Mouse (Mus musculus) lung, postnatal 0 days (tissue): ENCODE measurements around the gene Hoxd4. TPM values are rescaled to one million over a fixed set of nuclear protein-coding genes. Genes with fewer than 3 reads are reported as not detected.

Experiments
- ATAC-seq: fragments of 200-750 bp; cut with Nextera tagmentation; 2 replicates; pipeline ENCODE4 v1.8.0; 2017; ENCODE audit warnings: moderate library complexity
- DNase-seq: peaks from one replicate; pipeline ENCODE4 v3.0.0-alpha.2; 2016; ENCODE audit warnings: low spot score
- H3K27ac ChIP-seq: fragments of 300-500 bp; sonication (generic); 2 replicates; pipeline ENCODE4 v1.5.1; 2014; ENCODE audit warnings: antibody characterized with exemption, mild to moderate bottlenecking, low read length, mixed read lengths
- H3K27me3 ChIP-seq: fragments of 300-500 bp; sonication (generic); replicated peaks from 2 replicates; pipeline ENCODE4 v1.6.1; 2014; ENCODE audit warnings: low read length, mixed read lengths; ENCODE audit not compliant: insufficient read depth
- H3K36me3 ChIP-seq: fragments of 300-500 bp; sonication (generic); 2 replicates; pipeline ENCODE4 v1.6.1; 2014; ENCODE audit warnings: low read length, mixed read lengths; ENCODE audit not compliant: insufficient read depth
- H3K4me1 ChIP-seq: fragments of 300-500 bp; sonication (generic); 2 replicates; pipeline ENCODE4 v1.6.1; 2014; ENCODE audit warnings: antibody characterized with exemption, low read depth, low read length, mixed read lengths; ENCODE audit not compliant: insufficient read depth
- H3K4me2 ChIP-seq: fragments of 300-500 bp; sonication (generic); replicated peaks from 2 replicates; pipeline ENCODE4 v1.6.1; 2014; ENCODE audit warnings: low read depth, mild to moderate bottlenecking, low read length, moderate library complexity, mixed read lengths
- H3K4me3 ChIP-seq: fragments of 300-500 bp; sonication (generic); 2 replicates; pipeline ENCODE4 v1.5.1; 2014; ENCODE audit warnings: low read depth, low read length
- H3K9ac ChIP-seq: fragments of 300-500 bp; sonication (generic); replicated peaks from 2 replicates; pipeline ENCODE4 v1.6.1; 2014; ENCODE audit warnings: low read depth, mild to moderate bottlenecking
- H3K9me3 ChIP-seq: fragments of 300-500 bp; sonication (generic); 2 replicates; pipeline ENCODE4 v1.6.1; 2016; ENCODE audit warnings: low read length, mixed read lengths
- CTCF ChIP-seq: IDR thresholded peaks from 2 replicates; pipeline ENCODE4 v1.5.1; 2016; ENCODE audit warnings: antibody characterized with exemption, mild to moderate bottlenecking
- EP300 ChIP-seq: IDR thresholded peaks from 2 replicates; pipeline ENCODE4 v1.6.1; 2016; ENCODE audit warnings: antibody characterized with exemption, mild to moderate bottlenecking, control low read depth
- WGBS: fragments of 180-500 bp; shearing (Covaris S2); extraction: QIAGEN DNeasy Blood & Tissue Kit; methylation state at CpG from one replicate; pipeline ENCODE4 v1.1.7; 2014; 5-methylcytosine and 5-hydroxymethylcytosine counted together
- polyA plus RNA-seq: library from polyadenylated mRNA; unstranded; fragments of >200 nt; fragmentation: Nextera tagmentation; extraction: Ambion mirVana; gene quantifications from 2 replicates; pipeline ENCODE4 v1.2.1, GENCODE M21; 2015

Hoxd4 gene
- not detected in 2 replicates for polyA plus RNA-seq

DNA sequence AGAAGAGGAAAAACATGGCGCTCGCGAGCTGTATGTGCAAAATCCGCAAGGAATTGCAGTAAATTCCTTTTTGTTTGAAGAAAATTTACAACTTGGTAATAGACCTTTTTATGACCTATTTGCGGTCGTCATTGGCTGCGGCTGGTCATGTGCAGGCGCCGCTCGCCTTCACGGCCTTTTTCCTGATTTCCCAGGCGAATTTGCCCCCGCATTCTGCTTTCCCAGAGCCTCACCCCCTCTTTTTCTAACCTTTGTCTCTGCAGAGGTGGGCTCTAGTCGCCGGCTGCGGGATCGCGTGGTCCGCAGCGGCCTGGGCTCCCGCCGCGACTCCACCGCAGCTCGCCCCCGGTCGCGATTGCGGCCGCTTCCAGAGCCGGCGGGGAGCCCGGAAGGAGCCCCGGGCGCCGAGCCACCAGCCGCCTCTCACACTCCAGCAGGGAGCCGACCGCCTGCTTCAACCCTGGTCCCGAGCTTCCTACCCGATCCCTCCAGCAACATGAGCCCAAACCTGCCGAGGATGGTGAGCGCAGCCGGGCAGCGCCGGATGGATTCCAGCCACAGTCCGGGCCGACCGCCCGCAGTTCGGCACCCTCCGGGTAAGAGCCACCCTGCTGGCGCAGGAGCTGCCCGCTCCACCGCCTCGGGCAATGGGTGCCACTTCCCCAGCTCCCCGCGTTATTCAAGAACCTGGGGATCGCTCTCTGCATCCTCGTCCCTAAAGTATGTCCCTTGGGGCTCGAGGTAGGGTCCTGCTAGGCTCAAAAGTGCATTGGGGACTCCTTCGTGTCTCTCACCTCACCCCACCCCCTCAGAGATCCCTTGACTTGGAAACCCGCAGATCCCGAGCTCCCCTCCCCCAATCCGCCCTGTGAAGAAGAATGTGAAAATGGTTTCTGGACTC is at the start of gene Hoxd4, which contains the start of gene Hoxd3:
Gene Hoxd4 (plus strand): TSS at position 209 of the 901 bp plus-strand sequence.
Gene Hoxd3 (plus strand): TSS at position 207 of the 901 bp plus-strand sequence.
- H3K27ac ChIP-seq: no peak within 1 kb of the TSS
- 1% methylated on average over 61 of the region's 65 CpGs for WGBS
- H3K27me3 ChIP-seq: peaks cover 89% of the 10 kb centered on the region
- H3K9ac ChIP-seq: no peak within 1 kb of the TSS
- no peak for TF ChIP-seq EP300
- no peak for TF ChIP-seq CTCF
- no peak; the same call in 1 of the 2 replicates for ATAC-seq
- peak within 1 kb of the TSS; percentile 48 for H3K4me2 ChIP-seq
- DNase-seq: no peak
- no peaks in the 10 kb centered on the region for H3K9me3 ChIP-seq
- no peaks in the 10 kb centered on the region for H3K36me3 ChIP-seq
- H3K4me1 ChIP-seq: 0 out of 2 replicates have a peak, but pooled peaks cover 6% of the 10 kb centered on the region
- peak within 1 kb of the TSS; percentile 28 for H3K4me3 ChIP-seq

- ATAC-seq (no peak), DNase-seq (peak; percentile 58)
- Histone ChIP-seq H3K4me1 (no peaks in the 10 kb centered on the region; the same call in 1 of the 2 replicates), H3K27me3 (peaks cover 86% of the 10 kb centered on the region), H3K36me3 (no peaks in the 10 kb centered on the region), H3K9me3 (no peaks in the 10 kb centered on the region), H3K4me2 (no peak overlapping the region), H3K27ac (no peak overlapping the region), H3K4me3 (no peak overlapping the region), H3K9ac (no peak overlapping the region)
- TF ChIP-seq CTCF (peak; percentile 79), EP300 (no peak)
- WGBS: 4% methylated on average over 18 of the region's 18 CpGs
Measured at GRCm38 (mm10) chr2:74663291-74663925, 48.3 kb upstream of the Hoxd4 start.

- no peak overlapping the region for H3K4me2 ChIP-seq
- peaks cover 87% of the 10 kb centered on the region for H3K27me3 ChIP-seq
- no peak overlapping the region for H3K4me3 ChIP-seq
- H3K9me3 ChIP-seq: no peaks in the 10 kb centered on the region
- no peak overlapping the region for H3K27ac ChIP-seq
- DNase-seq (no peak), ATAC-seq (no peak)
- WGBS: 5% methylated on average over 7 of the region's 7 CpGs
- no peak overlapping the region for H3K9ac ChIP-seq
- no peaks in the 10 kb centered on the region; the same call in 1 of the 2 replicates for H3K4me1 ChIP-seq
- no peaks in the 10 kb centered on the region for H3K36me3 ChIP-seq
- TF ChIP-seq EP300 (no peak), CTCF (no peak)
Measured at GRCm38 (mm10) chr2:74666411-74666810, 45.3 kb upstream of the Hoxd4 start.

DNA sequence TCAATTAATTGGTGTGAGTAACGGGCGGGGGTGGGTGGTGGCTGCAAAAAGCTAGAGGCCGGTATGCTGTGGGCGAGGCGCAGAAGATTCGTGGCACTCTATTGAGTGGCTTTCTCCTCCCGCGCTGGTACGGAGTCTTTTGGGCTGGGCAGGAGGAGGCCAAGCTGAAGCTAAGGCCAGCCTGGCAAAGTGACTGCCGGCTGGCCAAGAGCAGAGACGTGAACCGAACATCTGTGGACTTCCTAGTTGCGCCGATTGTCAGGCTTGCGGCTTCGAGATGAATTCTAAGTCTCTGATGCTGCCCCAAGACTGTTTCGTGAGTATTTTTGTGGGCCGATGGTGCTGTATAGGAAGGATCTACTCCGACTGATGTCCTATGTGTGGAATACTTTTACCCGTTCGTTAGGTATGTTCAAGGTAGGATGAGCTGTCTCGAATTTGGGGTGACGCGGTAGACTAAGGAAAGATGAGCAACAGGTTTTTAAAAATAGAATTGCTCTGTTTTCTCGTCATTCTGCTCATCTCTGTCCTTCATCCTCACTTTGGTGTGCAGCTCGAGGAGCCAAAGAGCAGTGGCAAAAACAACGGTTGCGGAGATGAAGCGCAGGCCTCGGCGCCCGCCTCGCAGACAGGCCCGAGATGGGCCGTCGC is 44.4 kb upstream of the Hoxd4 start:
- Histone ChIP-seq H3K27me3 (peaks cover 88% of the 10 kb centered on the region), H3K9me3 (no peaks in the 10 kb centered on the region), H3K9ac (no peak overlapping the region), H3K4me2 (no peak overlapping the region), H3K4me1 (no peaks in the 10 kb centered on the region; the same call in 1 of the 2 replicates), H3K36me3 (no peaks in the 10 kb centered on the region), H3K4me3 (no peak overlapping the region), H3K27ac (no peak overlapping the region)
- 5% methylated on average over 35 of the region's 36 CpGs for WGBS
- ATAC-seq (no peak), DNase-seq (no peak)
- TF ChIP-seq CTCF (no peak), EP300 (no peak)

DNA sequence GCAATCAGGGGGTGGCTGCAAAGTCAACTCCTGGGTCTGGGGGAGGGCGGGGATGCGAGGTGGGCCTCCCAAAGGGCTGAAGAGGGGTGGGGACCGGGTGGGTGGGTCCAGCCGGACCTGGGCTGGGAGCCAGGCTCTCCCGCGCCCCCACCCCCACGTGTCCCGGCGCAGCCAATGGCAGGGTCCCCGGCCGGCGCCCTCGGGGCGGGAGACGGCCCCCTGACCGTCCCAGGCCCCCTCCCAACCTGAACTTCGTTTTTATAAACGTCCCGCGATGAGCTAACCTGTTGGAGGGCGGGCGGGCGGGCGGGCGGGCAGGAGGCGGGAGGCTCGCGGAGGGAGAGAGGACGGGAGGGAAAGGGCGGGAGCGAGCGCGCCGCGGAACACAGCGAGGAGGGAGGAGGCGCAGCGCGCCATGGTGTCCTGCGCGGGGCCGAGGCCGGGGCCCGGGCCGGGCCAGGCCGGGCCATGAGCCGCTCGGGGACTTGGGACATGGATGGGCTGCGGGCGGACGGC is 43.8 kb upstream of the Hoxd4 start, which contains the start of gene Hoxd13:
Gene Hoxd13 (plus strand): TSS at position 469 of the 516 bp plus-strand sequence.
- 0% methylated on average over 19 of the region's 51 CpGs for WGBS
- Histone ChIP-seq H3K4me1 (peaks cover 3% of the 10 kb centered on the region), H3K27ac (no peak within 1 kb of the TSS), H3K4me3 (peak within 1 kb of the TSS; percentile 35), H3K9me3 (no peaks in the 10 kb centered on the region), H3K9ac (no peak within 1 kb of the TSS), H3K4me2 (peak within 1 kb of the TSS; percentile 73), H3K36me3 (no peaks in the 10 kb centered on the region), H3K27me3 (peaks cover 88% of the 10 kb centered on the region)
- no peak for DNase-seq
- ATAC-seq: peak; percentile 44; the same call in 1 of the 2 replicates
- TF ChIP-seq CTCF (no peak), EP300 (no peak)
